Mouse (Mus musculus) adrenal gland, postnatal 36 days (tissue): Measurements from ENCODE around the gene Pias4. TPM values are rescaled to one million over a fixed set of nuclear protein-coding genes. Genes with fewer than 3 reads are reported as not detected.
A peak's percentile ranks its signal among the peaks of the same experiment; 100 is the strongest.

Experiments used
- DNase-seq, 2 experiments: peaks; one replicate each; pipeline ENCODE4 v3.0.0; 2021; ENCODE audit warnings: mixed read lengths in 1 of 2
- microRNA-seq: library from miRNA; unstranded; fragments of <30 nt; microRNA quantifications from one replicate; pipeline ENCODE4 v1.2.0, GENCODE M21; 2021
- total RNA-seq, 2 experiments: library from RNA; stranded (reverse); gene quantifications; 2 replicates each; pipeline ENCODE4 v1.2.3; 2021

The Pias4 gene
- total RNA-seq, 2 experiments from 2014 or later, result 26.7 to 28.2 TPM

- no peak for DNase-seq
These were observed 28.7 kb downstream of the Pias4 start for GRCm38 (mm10) chr10:81138821-81139528.

- DNase-seq, result peak in 1 of 2 experiments; percentile 61
These were observed 29.5 kb downstream of the Pias4 start for GRCm38 (mm10) chr10:81138131-81138782.

GRCm38 (mm10) chr10:81137252-81138130, 30.2 kb downstream of the Pias4 start:
- peak; percentile 99 for DNase-seq

GRCm38 (mm10) chr10:81136706-81137231, 31.0 kb downstream of the Pias4 start:
- DNase-seq, result peak; percentile 86 to 88

- DNase-seq, result peak; percentile 82 to 86
These were observed 31.7 kb downstream of the Pias4 start for GRCm38 (mm10) chr10:81135831-81136705.

- DNase-seq, result peak; percentile 46 to 69
These were observed 32.6 kb downstream of the Pias4 start, which contains the start of gene Zbtb7a for GRCm38 (mm10) chr10:81134966-81135681. Zbtb7a (plus strand) TSS chr10:81135220.

GRCm38 (mm10) chr10:81134181-81134587, 33.5 kb downstream of the Pias4 start:
- DNase-seq, result peak; percentile 71 to 87

GRCm38 (mm10) chr10:81123500-81123899, 44.2 kb downstream of the Pias4 start:
- DNase-seq, result peak; percentile 60 to 69

GRCm38 (mm10) chr10:81122889-81123288, 44.8 kb downstream of the Pias4 start:
- DNase-seq, result no peak

- no peak for DNase-seq
These were observed 47.1 kb downstream of the Pias4 start for GRCm38 (mm10) chr10:81120650-81121049.

- DNase-seq, result no peak
These were observed 48.1 kb downstream of the Pias4 start for GRCm38 (mm10) chr10:81119625-81120024.

- peak; percentile 50 to 56 for DNase-seq
These were observed 54.8 kb downstream of the Pias4 start for GRCm38 (mm10) chr10:81112946-81113345.

- DNase-seq, result peak; percentile 89 to 92
These were observed 61.5 kb downstream of the Pias4 start for GRCm38 (mm10) chr10:81106113-81106721.

GRCm38 (mm10) chr10:81105565-81106112, 62.1 kb downstream of the Pias4 start, which contains the start of gene Map2k2:
Map2k2 (plus strand) TSS chr10:81105915.
- DNase-seq, result peak; percentile 98

Small RNA genes lying within 50 kb of the gene (microRNA-seq; reads per million reads assigned to microRNA genes)
- not detected for gene Mir5615-1
- gene Mir5615-2, result not detected

Other genes with a start within 250 kb of the Pias4 start
- gene Lmnb2, start 249.7 kb downstream of the Pias4 start, total RNA-seq, result 10 to 100 TPM; 11.2 to 17.2 TPM
- gene Gadd45b, start 237.8 kb downstream of the Pias4 start, total RNA-seq, result 100 to 1,000 TPM in 1 of 2 experiments, 10 to 100 TPM in 1; 81.7 to 149 TPM
- 1 to 10 TPM; 6.4 to 6.7 TPM for gene Gng7, start 153.0 kb downstream of the Pias4 start, total RNA-seq
- 1 to 10 TPM; 1.2 to 1.5 TPM for gene Diras1, start 142.3 kb downstream of the Pias4 start, total RNA-seq
- gene Slc39a3, start 130.5 kb downstream of the Pias4 start, total RNA-seq, result 10 to 100 TPM; 33.2 to 68.5 TPM
- 100 to 1,000 TPM; 223 to 227 TPM for gene Sgta, start 107.7 kb downstream of the Pias4 start, total RNA-seq
- gene Thop1, start 97.9 kb downstream of the Pias4 start, total RNA-seq, result 10 to 100 TPM; 51.5 to 56.6 TPM
- gene Creb3l3, start 69.0 kb downstream of the Pias4 start, total RNA-seq, result 1 to 10 TPM in 1 of 2 experiments, under 1 TPM in 1; 0.36 to 2.1 TPM
- 100 to 1,000 TPM; 178 to 186 TPM for gene Map2k2, start 62.0 kb downstream of the Pias4 start, total RNA-seq
- 10 to 100 TPM; 69.9 to 84.0 TPM for gene Zbtb7a, start 32.7 kb downstream of the Pias4 start, total RNA-seq
- gene Eef2, start 8.7 kb upstream of the Pias4 start, total RNA-seq, result 1,000 to 10,000 TPM; 1,540 to 1,602 TPM
- 10 to 100 TPM; 77.1 to 78.2 TPM for gene Dapk3, start 15.1 kb upstream of the Pias4 start, total RNA-seq
- not detected for gene 4930442H23Rik, start 15.9 kb upstream of the Pias4 start, total RNA-seq
- gene Nmrk2, start 34.1 kb upstream of the Pias4 start, total RNA-seq, result not detected
- 1 to 10 TPM; 1.5 to 2.6 TPM for gene Atcay, start 62.9 kb upstream of the Pias4 start, total RNA-seq
- gene Zfr2, start 65.2 kb upstream of the Pias4 start, total RNA-seq, result 10 to 100 TPM in 1 of 2 experiments, 1 to 10 TPM in 1; 9.2 to 14.2 TPM
- gene Matk, start 85.0 kb upstream of the Pias4 start, total RNA-seq, result under 1 TPM; 0.36 to 0.86 TPM
- 100 to 1,000 TPM; 121 to 141 TPM for gene Mrpl54, start 99.0 kb upstream of the Pias4 start, total RNA-seq
- 100 to 1,000 TPM in 1 of 2 experiments, 10 to 100 TPM in 1; 78.8 to 109 TPM for gene Apba3, start 99.0 kb upstream of the Pias4 start, total RNA-seq
- under 1 TPM; 0.23 to 0.26 TPM for gene Tjp3, start 123.7 kb upstream of the Pias4 start, total RNA-seq
- gene Pip5k1c, start 125.0 kb upstream of the Pias4 start, total RNA-seq, result 10 to 100 TPM; 37.2 to 40.9 TPM
- gene Cactin, start 153.2 kb upstream of the Pias4 start, total RNA-seq, result 10 to 100 TPM; 37.9 to 39.1 TPM
- 10 to 100 TPM; 53.2 to 53.9 TPM for gene Tbxa2r, start 160.8 kb upstream of the Pias4 start, total RNA-seq
- gene Gipc3, start 175.3 kb upstream of the Pias4 start, total RNA-seq, result 1 to 10 TPM; 3.5 to 7.7 TPM
- gene Hmg20b, start 182.6 kb upstream of the Pias4 start, total RNA-seq, result 10 to 100 TPM; 88.9 to 92.3 TPM
- gene Mfsd12, start 189.6 kb upstream of the Pias4 start, total RNA-seq, result 10 to 100 TPM; 16.7 to 22.7 TPM
- 1 to 10 TPM; 1.0 to 3.1 TPM for gene 4930404N11Rik, start 197.9 kb upstream of the Pias4 start, total RNA-seq
- 10 to 100 TPM; 37.8 to 49.0 TPM for gene Fzr1, start 210.6 kb upstream of the Pias4 start, total RNA-seq
- gene Dohh, start 216.5 kb upstream of the Pias4 start, total RNA-seq, result 10 to 100 TPM; 48.9 to 54.0 TPM
- gene Gm48551, start 216.5 kb upstream of the Pias4 start, total RNA-seq, result 1 to 10 TPM; 1.1 to 1.7 TPM
- gene Gm48552, start 221.1 kb upstream of the Pias4 start, total RNA-seq, result 1 to 10 TPM in 1 of 2 experiments, not detected in 1; 1.5 TPM
- gene Smim24, start 225.1 kb upstream of the Pias4 start, total RNA-seq, result 1 to 10 TPM; 1.2 to 1.6 TPM